Mouse (Mus musculus) E14TG2a.4 (cell line): ENCODE measurements around the gene C130073F10Rik.

Source experiments
- CTCF ChIP-seq: conservative IDR thresholded peaks from 2 replicates; pipeline ENCODE4 v1.5.1; 2014; ENCODE audit warnings: low read length
- NANOG ChIP-seq: IDR thresholded peaks from 2 replicates; pipeline ENCODE4 v1.6.1; 2014; ENCODE audit warnings: borderline replicate concordance, low read length, mixed read lengths
- POU5F1 ChIP-seq: IDR thresholded peaks from 2 replicates; pipeline ENCODE4 v1.6.1; 2014; ENCODE audit warnings: low read length, borderline replicate concordance

DNA sequence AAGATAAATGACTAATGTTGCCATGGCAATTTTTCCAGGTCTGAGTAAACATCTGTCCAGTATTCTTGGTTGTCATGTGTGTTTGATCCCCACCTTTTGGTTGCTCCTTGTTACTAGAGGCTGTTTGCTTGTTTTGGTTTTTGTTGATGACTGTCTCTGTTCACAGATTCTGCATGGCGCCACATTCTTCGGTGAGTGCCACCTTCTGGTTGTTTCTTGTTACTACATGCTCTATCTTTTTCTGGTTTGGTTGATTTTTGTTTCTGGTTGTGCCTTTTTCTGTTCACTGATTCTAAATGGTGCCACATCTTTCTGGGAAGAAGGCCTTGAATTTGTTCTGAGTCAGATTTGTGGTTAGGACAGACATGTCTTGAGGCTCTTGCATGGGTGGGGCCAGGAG is 42.7 kb downstream of the C130073F10Rik start:
- TF ChIP-seq CTCF (peak; percentile 53), NANOG (no peak), POU5F1 (no peak)
